Mouse (Mus musculus) splenic B cell, adult 2 months (primary cell): ENCODE results near the gene Vapb.
"Not testable (repeated sequence)": the region's sequence is repeated elsewhere in the genome, so short reads cannot be mapped to it uniquely, and the experiment has no call there.

Experiments
- DNase-seq: peaks from one replicate; pipeline ENCODE4 v3.0.0-alpha.2; 2011; ENCODE audit warnings: low read depth, low spot score
- H3K27me3 ChIP-seq: 2 replicates; pipeline ENCODE4 v1.6.1; 2012; ENCODE audit warnings: mild to moderate bottlenecking, low read length, moderate library complexity, mixed read lengths; ENCODE audit not compliant: control insufficient read depth, poor library complexity, insufficient read depth, severe bottlenecking
- H3K36me3 ChIP-seq: 2 replicates; pipeline ENCODE4 v1.6.1; 2012; ENCODE audit warnings: mild to moderate bottlenecking, low read length, moderate library complexity, mixed read lengths; ENCODE audit not compliant: control insufficient read depth, poor library complexity, insufficient read depth, severe bottlenecking

Gene Vapb

DNA sequence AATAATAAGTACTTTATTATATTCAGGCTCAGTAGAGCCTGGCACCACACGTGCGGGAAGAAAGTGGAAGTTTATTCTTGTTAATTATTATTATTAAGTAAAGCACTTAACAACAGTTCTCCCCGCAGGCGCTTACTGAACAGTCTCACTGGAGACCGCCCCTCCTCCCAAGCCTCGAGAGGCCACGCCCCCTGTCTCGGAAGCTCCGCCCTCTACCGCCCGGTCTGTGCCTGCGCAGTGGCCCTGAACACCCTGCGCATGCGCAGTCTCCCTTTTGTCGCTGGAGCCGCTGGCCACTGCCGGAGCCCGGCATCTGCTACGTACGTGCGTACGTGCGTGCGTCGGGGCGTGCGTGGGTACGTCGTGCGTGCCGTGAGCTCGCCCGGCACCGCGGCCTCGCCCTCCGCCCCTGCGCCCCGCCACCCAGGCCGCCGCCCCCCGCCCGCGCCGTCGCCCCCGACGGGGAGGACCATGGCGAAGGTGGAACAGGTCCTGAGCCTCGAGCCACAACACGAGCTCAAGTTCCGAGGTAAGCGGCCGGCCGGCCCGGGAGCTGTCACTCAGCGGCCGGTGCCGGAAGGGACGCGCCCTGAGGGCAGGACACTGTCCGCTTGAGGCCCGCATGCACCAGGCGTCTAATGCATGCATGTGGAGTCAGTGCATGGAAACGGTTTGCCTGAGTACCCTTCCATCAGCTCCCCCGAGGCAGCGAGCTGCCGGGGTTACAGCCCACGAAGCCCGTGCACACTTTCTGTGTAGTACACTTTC is at the start of gene Vapb:
Gene Vapb (plus strand): TSS at position 290 of the 768 bp plus-strand sequence.
- DNase-seq: peak; percentile 99
- Histone ChIP-seq H3K36me3 (no peaks in the 10 kb centered on the region), H3K27me3 (no peaks in the 10 kb centered on the region)

DNA sequence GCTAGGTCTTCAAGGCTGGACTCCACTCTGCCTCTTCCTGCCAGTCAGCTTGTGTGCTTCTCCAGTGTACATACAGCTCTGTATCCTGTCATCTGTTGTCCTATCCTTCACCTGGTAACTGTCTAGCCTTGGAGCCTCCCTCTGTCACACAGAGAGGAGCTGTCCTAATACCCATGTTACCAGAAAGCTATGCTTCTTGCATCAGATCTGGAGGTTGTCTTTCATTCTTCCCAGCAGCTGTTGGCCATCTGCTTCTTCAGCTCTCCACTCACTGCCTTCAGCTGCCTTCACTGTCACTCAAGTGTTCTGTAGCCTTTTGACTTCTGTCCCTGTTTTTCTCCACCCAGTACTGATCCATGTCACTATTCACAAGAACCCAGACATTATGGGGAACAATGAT is 47.5 kb upstream of the Vapb start:
- no peak for DNase-seq
- no peaks in the 10 kb centered on the region for H3K27me3 ChIP-seq
- H3K36me3 ChIP-seq: peaks cover 1% of the 10 kb centered on the region

DNA sequence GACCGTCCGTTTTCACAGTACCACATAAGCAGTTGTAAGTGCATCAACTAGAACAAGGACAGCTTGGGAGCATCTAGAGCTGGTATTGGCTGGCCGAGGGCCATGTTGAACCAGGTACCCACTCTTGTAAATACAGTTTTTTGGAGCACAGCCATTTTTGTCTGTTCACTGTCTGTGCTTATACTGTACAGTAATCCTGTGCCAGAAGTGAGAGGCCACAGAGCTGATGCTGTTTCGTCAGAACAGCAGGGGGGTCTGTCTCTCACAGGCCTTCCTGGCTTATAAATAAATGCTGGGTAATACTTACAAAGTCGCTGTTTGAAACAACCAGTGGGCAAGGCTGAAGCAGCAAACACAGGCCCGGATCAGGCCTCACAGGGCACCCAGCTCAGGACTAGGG is 45.6 kb upstream of the Vapb start:
- Histone ChIP-seq H3K36me3 (peaks cover 4% of the 10 kb centered on the region), H3K27me3 (no peaks in the 10 kb centered on the region)
- DNase-seq: no peak

DNA sequence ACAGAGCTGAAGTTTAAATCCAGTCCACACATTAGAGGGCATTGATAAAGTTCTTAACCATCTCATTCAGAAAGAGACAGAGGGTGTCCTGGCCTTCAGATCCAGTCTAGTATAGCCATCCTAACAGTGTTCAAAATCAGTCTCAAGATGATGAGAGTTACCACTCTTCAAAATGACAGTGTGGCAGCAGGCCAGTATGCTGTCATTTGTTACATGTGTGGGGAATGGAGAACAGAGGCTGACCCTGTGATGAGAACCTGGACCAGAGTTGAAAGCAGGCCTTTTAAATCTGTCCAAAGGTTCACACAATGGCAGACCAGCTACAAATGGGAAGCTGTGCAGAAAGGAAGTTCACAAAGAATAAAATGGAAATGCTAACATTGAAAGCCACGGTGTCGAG is 44.6 kb upstream of the Vapb start:
- DNase-seq: no peak
- Histone ChIP-seq H3K36me3 (peaks cover 5% of the 10 kb centered on the region), H3K27me3 (no peaks in the 10 kb centered on the region)

DNA sequence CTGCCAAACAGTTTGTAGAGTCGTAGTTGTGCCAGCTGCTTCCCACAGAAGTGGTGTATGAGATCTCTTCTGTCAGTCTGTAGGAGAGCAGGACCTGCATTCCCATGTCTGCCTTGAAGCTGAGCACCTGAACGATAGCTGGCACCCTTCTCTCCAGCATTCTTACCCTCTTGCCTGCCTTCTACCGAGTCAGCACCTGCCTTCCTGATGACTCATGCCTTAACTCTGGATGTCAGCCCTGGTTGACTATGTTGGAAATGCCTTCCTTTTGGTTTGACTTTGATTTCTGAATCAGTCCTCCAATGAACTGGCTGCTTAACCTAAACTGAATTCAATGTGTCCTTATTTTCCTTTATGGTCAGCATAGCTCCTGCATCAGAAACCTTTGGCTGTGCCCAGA is 38.5 kb upstream of the Vapb start:
- DNase-seq: no peak
- H3K36me3 ChIP-seq: peaks cover 7% of the 10 kb centered on the region

DNA sequence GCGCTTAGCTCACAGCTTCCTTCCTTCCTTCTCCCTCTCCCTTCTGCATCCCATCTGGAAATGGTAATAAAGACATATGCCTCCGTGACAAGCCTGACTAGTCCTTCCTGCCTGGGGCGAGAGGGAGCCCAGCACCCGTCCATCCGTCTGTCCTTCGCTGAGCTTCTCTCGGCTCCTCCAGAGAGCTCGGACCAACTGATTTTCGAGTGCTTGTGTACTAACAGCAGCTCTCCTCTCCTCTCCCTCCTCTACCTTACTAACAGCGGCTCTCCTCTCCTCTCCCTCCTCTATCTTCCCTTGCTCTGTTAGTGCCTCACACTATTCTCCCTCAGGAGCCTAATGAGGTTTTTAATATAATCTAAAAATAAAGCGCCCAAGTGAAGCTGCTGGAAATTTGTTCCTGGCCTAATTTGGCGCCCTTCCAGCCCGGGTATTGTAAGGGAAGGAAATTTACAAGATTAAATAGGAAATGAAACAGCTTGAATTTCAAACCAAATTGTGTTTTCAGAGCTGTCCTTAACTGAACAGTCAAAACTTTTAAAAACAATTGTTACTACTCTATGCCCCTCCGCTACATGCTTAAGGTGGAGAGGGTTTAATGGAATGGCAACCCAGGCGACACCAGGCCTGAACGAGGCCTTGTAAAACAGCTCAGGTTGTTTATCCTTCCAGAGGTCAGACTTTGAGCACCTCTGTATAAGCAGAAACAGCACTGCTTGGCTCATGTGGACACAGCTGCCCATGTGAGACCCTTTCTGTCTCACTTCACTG is 35.0 kb upstream of the Vapb start:
- Histone ChIP-seq H3K27me3 (no peaks in the 10 kb centered on the region), H3K36me3 (peaks cover 6% of the 10 kb centered on the region)
- DNase-seq: no peak

More for the DNA sequence above, 38.5 kb upstream of the Vapb start:
- no peaks in the 10 kb centered on the region for H3K27me3 ChIP-seq

DNA sequence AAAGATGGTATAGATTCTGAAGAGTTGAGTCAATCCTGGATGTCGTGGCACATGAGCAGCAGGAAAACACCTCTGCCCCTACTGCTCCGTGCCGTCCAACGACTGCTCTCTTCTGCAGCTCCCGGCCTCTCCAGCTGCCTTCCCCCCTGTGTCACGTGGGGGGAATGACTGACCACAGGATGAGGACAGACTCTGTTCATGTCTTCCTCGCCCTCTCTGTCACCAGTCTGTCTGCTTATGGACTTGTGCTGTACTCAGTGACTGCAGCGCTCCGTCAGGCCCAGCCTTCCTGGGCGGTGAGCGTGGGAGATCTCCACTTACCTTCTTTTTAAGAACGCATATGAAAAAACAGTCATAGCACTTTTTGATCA is 34.5 kb upstream of the Vapb start:
- DNase-seq: no peak
- Histone ChIP-seq H3K36me3 (peaks cover 6% of the 10 kb centered on the region), H3K27me3 (no peaks in the 10 kb centered on the region)

DNA sequence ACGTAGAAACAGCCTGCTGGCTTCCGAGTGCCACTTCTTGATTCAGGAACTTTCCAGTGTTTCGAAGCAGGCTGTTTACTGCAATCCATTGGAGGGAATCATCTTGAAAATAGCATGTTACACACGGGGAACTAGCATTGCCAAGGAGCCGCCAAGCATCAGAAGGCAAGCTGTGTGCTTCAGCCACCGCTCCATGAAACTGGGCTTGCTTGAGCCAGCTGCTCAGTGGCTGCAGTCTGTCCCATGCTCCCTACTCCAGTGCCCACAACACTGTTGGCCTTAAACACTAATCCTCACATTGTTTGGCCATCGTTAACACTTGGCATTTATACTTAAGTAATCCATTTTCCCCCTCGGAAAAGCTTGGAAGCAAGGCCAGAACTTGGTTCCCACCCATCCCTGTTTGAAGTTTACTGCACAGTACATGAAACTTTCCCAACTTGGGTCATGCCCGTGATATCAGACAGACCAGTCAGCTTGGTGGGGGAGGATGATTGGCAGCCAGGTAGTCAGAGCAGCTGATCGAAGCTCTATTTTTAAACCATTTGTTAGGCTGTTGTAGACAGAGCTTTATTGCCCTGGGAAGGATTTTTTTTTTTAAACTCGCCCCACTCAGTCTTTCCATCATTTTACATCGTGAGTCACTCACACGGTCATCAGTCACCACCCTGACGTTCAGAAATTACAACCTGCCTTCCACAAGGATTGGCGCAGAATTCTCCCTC is 31.3 kb upstream of the Vapb start:
- Histone ChIP-seq H3K27me3 (no peaks in the 10 kb centered on the region), H3K36me3 (peaks cover 6% of the 10 kb centered on the region)
- DNase-seq: no peak

DNA sequence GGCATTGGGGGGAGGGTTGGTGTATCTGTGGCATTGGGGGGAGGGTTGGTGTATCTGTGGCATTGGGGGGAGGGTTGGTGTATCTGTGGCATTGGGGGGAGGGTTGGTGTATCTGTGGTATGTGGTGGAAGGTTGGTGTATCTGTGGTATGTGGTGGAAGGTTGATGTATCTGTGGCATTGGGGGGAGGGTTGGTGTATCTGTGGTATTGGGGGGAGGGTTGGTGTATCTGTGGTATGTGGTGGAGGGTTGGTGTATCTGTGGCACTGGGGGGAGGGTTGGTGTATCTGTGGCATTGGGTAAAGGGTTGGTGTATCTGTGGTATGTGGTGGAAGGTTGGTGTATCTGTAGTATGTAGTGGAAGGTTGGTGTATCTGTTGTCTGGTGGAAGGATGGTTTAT is 29.7 kb upstream of the Vapb start:
- peak; percentile 15 for DNase-seq
- H3K27me3 ChIP-seq, H3K36me3 ChIP-seq: not testable (repeated sequence)

DNA sequence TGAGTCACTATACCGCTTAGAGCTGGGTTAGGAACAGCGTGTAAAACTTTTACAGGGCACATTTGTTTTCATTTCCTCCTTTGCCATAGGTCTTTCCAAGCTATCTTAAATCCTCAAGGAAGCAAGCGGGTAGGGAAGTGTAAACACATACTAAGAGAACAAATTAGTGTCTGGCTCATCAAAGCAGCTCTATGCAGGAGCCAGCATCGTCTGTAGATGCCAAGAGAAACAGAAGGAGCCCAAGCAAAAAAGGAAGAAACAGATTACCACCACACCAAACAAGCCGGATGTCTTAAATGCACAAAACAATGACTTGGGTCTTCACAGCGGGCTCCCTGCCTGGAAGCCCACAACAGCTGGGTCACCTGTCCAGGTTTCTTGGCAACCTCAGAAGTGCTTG is 27.1 kb upstream of the Vapb start:
- no peak for DNase-seq
- no peaks in the 10 kb centered on the region for H3K27me3 ChIP-seq
- peaks cover 2% of the 10 kb centered on the region; the same call in 1 of the 2 replicates for H3K36me3 ChIP-seq

DNA sequence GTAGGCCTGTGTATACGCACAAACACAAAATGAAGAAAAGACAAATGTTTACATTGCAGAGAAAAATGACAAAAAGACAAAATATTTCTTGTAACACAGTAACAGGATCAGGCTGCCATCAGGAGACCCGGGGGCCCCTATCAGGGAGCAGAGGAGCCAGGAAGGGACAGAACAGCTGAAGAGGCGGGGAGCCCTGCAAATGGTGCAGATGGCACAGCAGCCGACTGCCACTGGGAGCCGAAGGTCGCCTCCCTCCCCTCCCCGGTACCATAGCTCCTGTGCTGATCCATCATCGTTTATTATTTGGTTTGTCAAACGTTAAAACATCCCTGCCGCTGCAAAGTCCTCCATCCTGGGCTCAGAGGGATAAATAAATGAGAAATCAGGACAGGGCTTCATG is 24.7 kb upstream of the Vapb start:
- no peaks in the 10 kb centered on the region for H3K27me3 ChIP-seq
- H3K36me3 ChIP-seq: no peaks in the 10 kb centered on the region
- no peak for DNase-seq

DNA sequence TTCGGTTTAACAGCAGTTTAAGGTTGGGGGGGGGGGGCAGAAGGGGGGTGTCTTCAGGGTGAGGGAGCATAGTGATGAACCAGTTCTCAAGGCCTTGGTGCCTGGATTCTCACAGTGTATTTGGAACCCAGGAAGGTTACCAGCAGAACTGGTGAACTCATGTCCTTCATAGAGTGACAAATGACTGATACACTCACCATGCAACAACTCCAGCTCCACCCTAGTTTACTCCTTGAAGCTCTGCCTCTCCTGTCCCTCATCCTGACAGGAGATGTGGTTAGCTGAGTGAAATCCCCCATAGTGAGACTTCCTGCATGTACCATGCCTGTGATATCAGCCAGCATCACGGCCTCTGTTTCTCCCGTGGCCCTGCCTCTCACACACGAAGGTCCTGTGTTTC is 24.1 kb upstream of the Vapb start:
- H3K27me3 ChIP-seq: no peaks in the 10 kb centered on the region
- no peaks in the 10 kb centered on the region for H3K36me3 ChIP-seq
- no peak for DNase-seq

DNA sequence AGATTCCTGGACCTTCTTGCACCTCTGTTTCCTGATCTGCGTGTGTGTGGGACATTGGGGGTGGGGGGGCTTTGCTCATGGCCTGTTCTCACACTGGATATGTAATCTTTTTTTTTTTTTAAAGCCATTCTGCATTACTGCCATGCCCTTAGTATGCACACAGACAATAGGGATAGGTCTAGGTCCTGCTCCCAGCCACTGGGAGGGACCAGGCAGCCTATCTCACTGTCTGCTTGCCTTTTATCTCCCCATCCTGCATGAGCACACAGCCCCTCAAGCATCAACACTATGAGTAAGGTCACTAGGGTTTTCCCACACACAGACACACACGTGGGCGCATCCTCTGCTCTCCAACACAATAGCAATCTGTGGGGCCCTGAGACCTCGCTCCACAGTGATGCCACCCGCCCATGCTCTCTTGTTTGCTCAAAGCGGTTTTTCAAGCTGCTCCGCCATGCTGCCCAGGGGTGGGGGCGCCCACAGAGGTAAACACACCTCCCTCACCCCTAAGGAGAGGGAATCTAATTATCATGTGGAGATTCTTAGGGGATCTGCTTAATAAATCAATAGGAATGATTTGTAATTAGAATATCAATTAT is 22.6 kb upstream of the Vapb start:
- no peak for DNase-seq
- Histone ChIP-seq H3K27me3 (no peaks in the 10 kb centered on the region), H3K36me3 (no peaks in the 10 kb centered on the region)

DNA sequence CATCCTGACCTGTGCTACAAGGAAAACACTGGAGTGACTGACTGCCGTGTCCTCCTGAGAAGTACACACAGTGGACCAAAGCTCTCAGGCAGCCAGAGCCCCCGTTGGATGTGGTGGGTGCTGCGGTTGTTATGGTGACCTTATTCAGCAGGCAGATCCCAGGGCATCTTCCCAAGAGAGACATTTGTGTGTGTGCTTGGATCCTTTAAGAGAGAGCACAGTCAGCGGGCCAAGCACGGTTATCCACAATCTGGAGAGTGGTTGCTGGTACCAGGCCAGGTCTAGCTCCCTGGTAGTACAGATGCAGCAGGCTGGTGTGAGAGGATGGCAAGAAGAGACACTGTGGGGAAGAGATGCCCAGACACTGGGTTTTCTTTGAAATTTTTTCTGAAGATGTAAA is 20.3 kb upstream of the Vapb start:
- no peaks in the 10 kb centered on the region for H3K36me3 ChIP-seq
- no peaks in the 10 kb centered on the region for H3K27me3 ChIP-seq
- no peak for DNase-seq

DNA sequence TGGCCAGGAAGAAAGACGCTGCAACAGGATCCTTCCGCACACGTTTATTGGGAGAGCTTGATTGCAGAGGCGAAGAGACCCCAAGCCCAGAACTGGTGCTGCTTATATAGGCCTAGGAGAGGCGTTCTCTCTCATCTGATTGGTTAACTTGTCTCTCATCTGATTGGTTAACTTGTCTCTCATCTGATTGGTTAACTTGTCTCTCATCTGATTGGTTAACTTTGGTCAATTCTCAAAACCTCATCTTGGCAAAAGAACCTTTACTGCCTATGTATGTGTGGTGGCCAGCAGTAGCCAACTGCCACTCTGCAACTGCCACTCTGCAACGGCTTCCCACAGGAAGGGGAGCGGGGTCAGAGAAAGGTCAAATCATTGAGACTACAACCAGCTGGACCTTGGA is 18.2 kb upstream of the Vapb start, which contains the start of gene 1700010B08Rik:
Gene 1700010B08Rik (plus strand): TSS at position 301 of the 400 bp plus-strand sequence.
- not testable (repeated sequence) for DNase-seq, H3K36me3 ChIP-seq, H3K27me3 ChIP-seq
